Mouse (Mus musculus) activated CD4-positive, CD25-positive, alpha-beta regulatory T cell, adult 4 months (primary cell): ENCODE data around the gene Dnajc5. TPM values are rescaled to one million over a fixed set of nuclear protein-coding genes. Genes with fewer than 3 reads are reported as not detected.

Source experiments
- ATAC-seq: one replicate; pipeline ENCODE4 v1.8.0; 2017
- polyA plus RNA-seq, 2 experiments: library from polyadenylated mRNA; unstranded; fragments of 100-300 nt; shearing (Covaris generic); gene quantifications; one replicate each; pipeline ENCODE4 v1.2.1; 2017

Dnajc5 gene
- polyA plus RNA-seq, 2 experiments from 2014 or later, result 36.9 to 37.1 TPM

DNA sequence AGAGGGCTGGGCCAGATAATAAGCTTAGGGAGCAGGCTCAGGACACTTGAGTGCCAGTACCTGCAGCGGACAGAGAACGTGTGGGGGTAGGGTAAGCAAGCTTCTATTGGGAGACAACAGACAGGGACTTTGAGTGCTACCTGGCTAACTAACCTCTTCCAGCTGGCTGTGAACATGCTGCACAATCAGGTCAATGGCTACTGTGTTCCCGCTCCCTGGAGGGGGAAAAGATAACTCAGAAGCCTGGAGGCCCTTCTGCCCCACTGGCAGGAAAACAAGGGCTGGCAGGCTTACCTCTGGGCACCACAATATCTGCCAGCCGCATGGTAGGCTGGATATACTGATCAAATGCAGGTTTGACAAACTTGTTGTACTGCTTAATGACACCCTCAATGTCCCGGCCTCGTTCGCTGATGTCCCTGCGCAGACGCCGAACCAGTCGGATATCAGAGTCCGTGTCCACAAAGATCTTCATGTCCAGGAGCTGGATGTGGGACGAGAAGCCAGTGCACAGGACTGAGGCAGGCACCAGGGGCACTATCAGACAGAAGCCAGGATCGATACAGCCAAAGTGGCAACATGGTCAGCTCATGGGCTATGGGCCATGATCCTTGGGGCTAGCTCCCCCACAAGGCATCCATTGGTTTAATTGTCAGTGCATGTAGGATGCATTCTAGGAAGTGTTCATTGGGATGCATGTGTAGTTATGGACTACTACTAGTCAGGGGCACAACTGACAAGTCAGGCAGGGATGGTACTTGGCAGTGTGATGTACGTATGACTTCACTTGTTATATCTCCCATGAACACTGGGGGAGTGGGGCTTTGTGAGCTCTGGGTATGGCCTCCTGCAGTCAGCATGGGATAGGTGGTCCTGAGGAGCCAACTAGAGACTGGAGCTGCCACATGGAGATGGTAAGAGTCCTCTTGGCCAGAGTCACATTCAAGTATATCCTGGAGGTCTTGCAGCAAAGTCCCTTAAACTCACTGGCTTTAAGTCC, 52.9 kb downstream of the Dnajc5 start:
- ATAC-seq, result no peak

- no peak for ATAC-seq
Measured at GRCm38 (mm10) chr2:181573961-181574360, 53.7 kb downstream of the Dnajc5 start.

DNA sequence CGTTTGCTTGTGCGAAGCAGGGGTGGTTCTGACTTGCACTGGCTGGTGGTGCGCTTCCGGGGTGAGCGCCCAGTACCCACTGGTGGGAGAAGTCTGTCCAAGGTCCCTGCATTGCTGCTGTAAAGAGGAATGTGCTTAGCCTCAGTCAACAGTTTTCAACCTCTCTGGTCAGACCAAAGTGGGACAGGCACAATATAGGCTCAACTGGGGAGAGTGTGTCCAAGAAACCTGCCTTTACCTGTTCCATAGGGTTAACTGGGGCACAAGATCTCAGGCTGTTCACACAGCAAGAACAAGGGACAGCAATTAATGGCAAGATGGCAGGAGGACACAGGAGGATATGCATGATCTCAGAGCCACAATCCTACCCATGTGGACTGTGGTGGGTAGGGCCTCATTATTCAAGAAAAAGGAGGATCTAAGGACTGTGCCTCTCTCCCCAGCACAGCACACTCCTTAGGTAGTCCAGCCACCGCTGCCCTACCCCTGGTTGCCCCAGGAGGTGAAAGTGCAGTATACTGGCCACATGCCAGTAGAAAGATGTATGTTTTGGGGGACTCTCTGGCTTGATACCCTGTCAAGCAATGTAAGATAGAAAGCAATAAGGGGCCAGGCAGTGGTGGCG, 54.7 kb downstream of the Dnajc5 start:
- ATAC-seq, result no peak

DNA sequence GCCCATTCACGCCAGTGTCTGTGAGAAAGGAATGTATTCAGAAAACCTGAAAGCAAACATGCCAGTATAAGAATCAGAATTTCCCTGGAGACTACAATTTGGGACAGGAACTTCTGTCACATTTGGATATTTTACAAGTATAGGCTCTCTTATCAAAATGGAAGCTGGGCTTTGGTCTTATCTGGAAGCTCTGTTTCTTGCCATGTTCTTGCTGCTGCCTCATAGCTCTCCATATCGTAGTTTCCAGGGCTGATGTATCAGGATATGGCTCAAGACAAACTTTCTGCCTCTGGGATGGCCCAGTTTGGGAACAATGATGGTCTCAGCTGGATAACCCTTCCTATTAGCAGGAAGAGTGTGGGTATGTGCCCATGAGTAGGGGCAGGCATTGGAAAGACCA, 56.3 kb downstream of the Dnajc5 start:
- no peak for ATAC-seq

GRCm38 (mm10) chr2:181577126-181577525, 56.8 kb downstream of the Dnajc5 start:
- no peak for ATAC-seq

DNA sequence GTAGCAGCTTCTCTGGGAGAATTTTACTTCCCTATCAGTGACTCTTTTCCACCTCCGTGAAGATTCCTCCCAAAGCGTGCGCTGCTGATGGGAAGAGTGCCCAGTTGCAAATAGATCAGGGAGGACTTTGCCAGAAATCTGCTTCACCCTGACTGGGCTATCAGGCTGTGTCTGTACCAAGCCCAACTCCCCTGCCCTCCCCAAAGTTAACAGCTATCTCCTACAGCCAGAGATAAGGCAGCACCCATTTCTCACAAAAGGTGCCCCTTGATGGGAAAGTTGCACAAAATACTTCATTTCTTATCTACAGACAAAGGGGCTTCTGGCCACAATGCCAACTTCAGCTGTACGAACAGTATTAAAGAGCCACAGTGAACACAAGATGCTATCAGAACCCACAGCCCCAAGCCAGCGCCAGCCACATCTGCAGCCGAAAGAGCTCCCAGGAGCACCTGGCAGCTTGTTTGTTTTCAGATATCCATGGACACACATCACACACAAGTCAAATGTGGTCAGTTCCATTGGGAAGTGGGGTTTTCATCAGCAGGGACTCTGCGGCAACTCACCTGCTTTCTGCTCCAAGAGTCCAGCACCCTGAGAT, 57.8 kb downstream of the Dnajc5 start:
- no peak for ATAC-seq

DNA sequence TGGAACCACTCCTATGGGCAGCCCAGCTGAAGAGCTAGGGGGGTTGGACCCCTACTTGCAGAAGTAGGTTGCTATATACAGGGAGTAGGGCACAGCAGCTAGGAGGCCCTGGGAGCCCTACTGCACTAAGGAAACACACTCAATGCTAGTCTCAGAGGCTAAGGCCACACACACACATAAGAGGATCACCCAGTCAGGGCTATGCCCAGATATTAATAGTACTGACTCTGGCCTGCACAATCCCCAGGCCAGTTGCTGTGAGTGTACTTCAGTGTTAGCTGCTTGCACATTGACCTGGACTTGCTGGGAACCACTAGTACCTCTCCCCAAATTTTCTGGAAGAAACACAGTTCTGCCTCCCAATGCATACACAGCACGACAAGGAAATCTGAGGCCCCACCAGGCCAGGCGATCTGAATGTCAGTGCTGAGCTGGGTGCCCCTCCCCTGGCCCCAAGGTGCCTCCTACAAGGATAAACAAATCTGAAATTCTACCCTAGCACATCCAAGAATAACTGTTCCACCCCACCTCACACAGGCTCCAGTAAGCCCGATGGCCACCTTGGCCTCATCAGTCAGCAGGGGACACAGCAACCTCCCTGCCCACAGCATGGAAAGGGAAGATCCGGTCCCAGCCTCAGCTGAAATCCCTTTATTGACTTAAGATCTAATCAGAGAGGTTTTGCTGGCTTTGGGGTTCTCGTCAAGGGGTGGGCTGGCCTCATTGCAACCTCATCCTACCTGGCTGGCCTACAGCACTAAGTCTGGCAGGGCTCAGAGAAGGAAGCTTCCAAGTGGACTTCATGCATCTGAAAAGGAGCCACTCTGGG, 58.7 kb downstream of the Dnajc5 start:
- ATAC-seq, result no peak

GRCm38 (mm10) chr2:181579681-181580080, 59.4 kb downstream of the Dnajc5 start:
- ATAC-seq, result no peak

DNA sequence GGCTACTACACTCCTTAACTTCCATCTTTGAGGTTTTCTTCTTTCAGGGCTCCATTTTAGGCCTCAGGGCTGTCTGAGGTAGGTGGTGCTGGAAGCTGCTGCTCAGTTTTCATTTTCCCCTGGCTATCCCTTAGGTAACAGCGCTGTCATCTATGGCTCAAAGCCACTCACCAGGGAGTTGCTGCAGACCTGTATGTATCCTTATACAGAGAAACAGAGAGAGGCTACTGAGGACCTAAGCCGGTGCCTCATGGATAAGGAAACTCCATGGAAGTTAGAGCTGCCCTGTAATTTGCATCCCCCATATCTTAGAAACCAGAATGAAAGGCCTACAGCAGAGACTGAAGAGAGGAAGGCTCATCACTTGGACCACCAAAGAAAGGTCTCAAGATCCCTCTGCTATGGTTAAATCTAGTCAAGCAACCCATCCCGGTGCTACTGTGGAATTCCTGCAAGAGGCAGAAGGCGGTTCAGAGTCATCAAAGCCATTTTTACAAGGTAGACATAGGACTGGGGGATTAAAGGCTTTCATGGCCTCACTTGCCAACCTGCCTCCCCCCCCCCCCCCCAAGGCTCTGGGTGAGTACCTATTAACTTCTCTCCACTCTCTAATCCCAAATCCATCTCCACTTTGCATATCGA, 60.0 kb downstream of the Dnajc5 start:
- no peak for ATAC-seq

DNA sequence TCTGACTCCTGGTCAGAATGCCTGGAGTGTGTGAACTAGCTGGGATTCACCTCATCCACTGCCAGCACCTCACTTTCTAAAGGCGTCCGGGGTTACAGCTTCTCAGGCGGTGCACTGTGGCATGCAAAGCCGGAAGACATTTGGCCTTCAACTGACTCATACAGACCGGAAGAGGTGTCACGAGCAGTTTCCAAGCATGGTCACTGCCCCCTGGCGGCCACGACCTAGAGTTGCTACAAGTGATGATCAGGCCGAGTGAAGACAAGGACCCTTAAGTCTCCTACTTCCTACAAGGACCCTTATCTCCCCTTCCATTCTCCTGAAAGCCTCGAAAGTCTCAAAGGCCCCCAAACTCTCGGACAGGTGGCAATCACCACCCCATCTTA, 60.7 kb downstream of the Dnajc5 start:
- peak; percentile 93 for ATAC-seq

DNA sequence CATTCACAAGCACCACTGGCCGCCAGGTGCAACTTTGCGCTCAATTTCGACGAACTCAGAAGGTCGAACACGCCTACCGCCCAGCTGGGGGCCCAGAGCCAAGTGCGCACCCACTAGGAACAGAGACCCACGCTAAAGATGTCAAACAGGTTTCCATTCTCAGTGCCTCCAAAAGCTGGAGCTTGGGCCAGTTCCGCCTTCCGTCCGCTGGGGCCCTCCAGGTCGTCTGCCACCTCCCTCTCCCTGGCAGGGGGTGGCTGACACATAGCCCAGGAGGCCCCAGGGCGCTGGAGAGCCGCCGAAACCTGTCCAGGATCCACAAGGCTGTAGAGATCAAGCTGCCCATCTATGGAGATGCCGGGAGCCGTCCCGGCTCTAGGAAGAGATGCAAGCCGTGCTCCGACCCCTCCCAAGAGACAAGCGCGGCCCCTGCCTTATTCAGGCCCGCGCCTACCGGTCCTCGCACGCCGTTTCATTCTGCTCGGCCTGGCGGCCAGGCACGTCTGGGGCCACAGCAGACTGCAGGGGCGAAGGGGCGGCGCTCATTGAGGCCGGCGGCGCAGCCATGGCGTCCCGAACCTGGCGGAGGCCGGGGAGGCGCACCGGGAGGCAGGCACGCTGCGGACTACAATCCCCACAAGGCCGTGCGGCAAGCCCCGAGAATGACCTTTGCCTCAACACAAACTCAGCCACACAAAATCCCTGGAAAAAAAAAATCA, 61.3 kb downstream of the Dnajc5 start:
- peak; percentile 63 for ATAC-seq

- ATAC-seq, result no peak
Measured at GRCm38 (mm10) chr2:181582358-181582757, 62.1 kb downstream of the Dnajc5 start.

- ATAC-seq, result no peak
Measured at GRCm38 (mm10) chr2:181582939-181583338, 62.7 kb downstream of the Dnajc5 start.

GRCm38 (mm10) chr2:181583460-181584257, 63.4 kb downstream of the Dnajc5 start:
- ATAC-seq, result no peak

- ATAC-seq, result no peak
Measured at GRCm38 (mm10) chr2:181584411-181584942, 64.2 kb downstream of the Dnajc5 start, which contains the start of gene Uckl1. TSS of gene Uckl1 (minus strand) at chr2:181584892.

DNA sequence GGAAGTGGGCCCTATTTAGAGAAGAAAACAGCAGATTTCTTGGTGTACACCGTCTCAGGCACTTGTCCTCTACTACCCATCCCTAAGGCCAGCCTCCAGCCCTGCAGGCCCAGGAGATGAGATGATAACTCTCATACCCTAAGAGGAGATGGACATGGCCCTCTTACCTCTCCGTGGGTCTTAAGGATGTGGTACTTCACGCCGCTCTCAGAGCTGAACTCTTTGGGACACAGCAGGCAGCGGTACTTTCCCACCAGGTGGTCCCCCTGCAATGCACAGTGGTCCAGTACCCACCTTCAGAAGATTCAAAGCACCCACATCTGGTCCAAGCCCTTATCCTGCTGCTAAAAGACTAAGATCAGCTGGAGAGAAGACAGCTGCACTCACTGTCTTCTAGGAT, 65.2 kb downstream of the Dnajc5 start:
- ATAC-seq, result no peak

- no peak for ATAC-seq
Measured at GRCm38 (mm10) chr2:181586124-181586523, 65.8 kb downstream of the Dnajc5 start.

GRCm38 (mm10) chr2:181587796-181588195, 67.5 kb downstream of the Dnajc5 start:
- no peak for ATAC-seq

- ATAC-seq, result no peak
Measured at GRCm38 (mm10) chr2:181588229-181588780, 68.0 kb downstream of the Dnajc5 start.
